Mouse (Mus musculus) liver, postnatal 0 days (tissue): Measurements from ENCODE around the gene Sema3a. TPM values are rescaled to one million over a fixed set of nuclear protein-coding genes. Genes with fewer than 3 reads are reported as not detected.

Experiments
- ATAC-seq: fragments of 200-750 bp; cut with Nextera tagmentation; 2 replicates; pipeline ENCODE4 v1.8.0; 2017; ENCODE audit warnings: mild to moderate bottlenecking, moderate library complexity
- DNase-seq: peaks from one replicate; pipeline ENCODE4 v3.0.0-alpha.2; 2016
- H3K27ac ChIP-seq: fragments of 300-500 bp; sonication (generic); 2 replicates; pipeline ENCODE4 v1.5.1; 2014; ENCODE audit warnings: antibody characterized with exemption, moderate library complexity, mild to moderate bottlenecking, low read depth
- H3K27me3 ChIP-seq: fragments of 300-500 bp; sonication (generic); 2 replicates; pipeline ENCODE4 v1.6.1; 2014; ENCODE audit warnings: low read length, control low read depth, mixed read lengths; ENCODE audit not compliant: insufficient read depth
- H3K36me3 ChIP-seq: fragments of 300-500 bp; sonication (generic); replicated peaks from 2 replicates; pipeline ENCODE4 v1.6.1; 2014; ENCODE audit warnings: mild to moderate bottlenecking, control low read depth, low read length, moderate library complexity, mixed read lengths; ENCODE audit not compliant: insufficient read depth
- H3K4me1 ChIP-seq: fragments of 300-500 bp; sonication (generic); 2 replicates; pipeline ENCODE4 v1.6.1; 2014; ENCODE audit warnings: antibody characterized with exemption, mild to moderate bottlenecking, control low read depth; ENCODE audit not compliant: insufficient read depth
- H3K4me2 ChIP-seq: fragments of 300-500 bp; sonication (generic); 2 replicates; pipeline ENCODE4 v1.6.1; 2014; ENCODE audit warnings: low read depth, mild to moderate bottlenecking, low read length, moderate library complexity, mixed read lengths
- H3K4me3 ChIP-seq: fragments of 300-500 bp; sonication (generic); 2 replicates; pipeline ENCODE4 v1.5.1; 2014; ENCODE audit warnings: low read depth, low read length
- H3K9ac ChIP-seq: fragments of 300-500 bp; sonication (generic); replicated peaks from 2 replicates; pipeline ENCODE4 v1.6.1; 2014; ENCODE audit warnings: mild to moderate bottlenecking, moderate library complexity
- H3K9me3 ChIP-seq: fragments of 300-500 bp; sonication (generic); 2 replicates; pipeline ENCODE4 v1.6.1; 2016; ENCODE audit warnings: mild to moderate bottlenecking, control low read depth, low read length, mixed read lengths
- CTCF ChIP-seq: sonication (generic); IDR thresholded peaks from 2 replicates; pipeline ENCODE4 v1.5.1; 2016; ENCODE audit warnings: antibody characterized with exemption, low read depth
- EP300 ChIP-seq: IDR thresholded peaks from 2 replicates; pipeline ENCODE4 v1.6.1; 2016; ENCODE audit warnings: antibody characterized with exemption, low read depth, mild to moderate bottlenecking
- WGBS: fragments of 180-500 bp; shearing (Covaris S2); extraction: QIAGEN DNeasy Blood & Tissue Kit; methylation state at CpG from one replicate; pipeline ENCODE4 v1.1.7; 2014; ENCODE audit not compliant: insufficient replicate concordance; 5-methylcytosine and 5-hydroxymethylcytosine counted together
- polyA plus RNA-seq: library from polyadenylated mRNA; unstranded; fragments of >200 nt; fragmentation: Nextera tagmentation; extraction: Ambion mirVana; gene quantifications from 2 replicates; pipeline ENCODE4 v1.2.1, GENCODE M21; 2015

The Sema3a gene
- polyA plus RNA-seq, 1 experiment from 2014 or later, result 0.46 TPM

GRCm38 (mm10) chr5:13405432-13405831, 280.2 kb downstream of the Sema3a start:
- Histone ChIP-seq H3K9ac (no peak overlapping the region), H3K4me1 (no peaks in the 10 kb centered on the region), H3K27me3 (no peaks in the 10 kb centered on the region), H3K4me3 (no peak overlapping the region), H3K36me3 (no peaks in the 10 kb centered on the region), H3K4me2 (no peak overlapping the region), H3K9me3 (no peaks in the 10 kb centered on the region), H3K27ac (no peak overlapping the region)
- 36% methylated on average over 1 of the region's 1 CpGs for WGBS
- ATAC-seq (no peak), DNase-seq (no peak)
- TF ChIP-seq CTCF (peak; percentile 37), EP300 (no peak)

- Histone ChIP-seq H3K9ac (no peak overlapping the region), H3K27ac (no peak overlapping the region), H3K9me3 (no peaks in the 10 kb centered on the region), H3K4me2 (no peak overlapping the region), H3K36me3 (no peaks in the 10 kb centered on the region), H3K4me1 (no peaks in the 10 kb centered on the region), H3K27me3 (no peaks in the 10 kb centered on the region), H3K4me3 (no peak overlapping the region)
- 56% methylated on average over 2 of the region's 2 CpGs for WGBS
- no peak for DNase-seq
- ATAC-seq, result no peak
- TF ChIP-seq CTCF (no peak), EP300 (no peak)
Observed at GRCm38 (mm10) chr5:13406131-13406530, 280.9 kb downstream of the Sema3a start.

GRCm38 (mm10) chr5:13411920-13412319, 286.7 kb downstream of the Sema3a start:
- 63% methylated on average over 2 of the region's 2 CpGs for WGBS

GRCm38 (mm10) chr5:13413915-13414525, 288.8 kb downstream of the Sema3a start:
- H3K4me3 ChIP-seq, result no peak overlapping the region
- no peaks in the 10 kb centered on the region for H3K36me3 ChIP-seq
- H3K27ac ChIP-seq, result no peak overlapping the region
- no peak for TF ChIP-seq EP300
- TF ChIP-seq CTCF, result no peak
- no peak overlapping the region for H3K4me2 ChIP-seq
- no peaks in the 10 kb centered on the region for H3K4me1 ChIP-seq
- no peak overlapping the region for H3K9ac ChIP-seq
- ATAC-seq (no peak), DNase-seq (no peak)
- no peaks in the 10 kb centered on the region for H3K27me3 ChIP-seq
- no peaks in the 10 kb centered on the region for H3K9me3 ChIP-seq
- 67% methylated on average over 2 of the region's 2 CpGs for WGBS

More at GRCm38 (mm10) chr5:13411920-13412319, 286.7 kb downstream of the Sema3a start:
- Histone ChIP-seq H3K27ac (no peak overlapping the region), H3K9ac (no peak overlapping the region), H3K4me3 (no peak overlapping the region), H3K4me2 (no peak overlapping the region), H3K27me3 (no peaks in the 10 kb centered on the region), H3K4me1 (no peaks in the 10 kb centered on the region), H3K9me3 (no peaks in the 10 kb centered on the region), H3K36me3 (no peaks in the 10 kb centered on the region)
- DNase-seq (no peak), ATAC-seq (no peak)
- no peak for TF ChIP-seq CTCF
- TF ChIP-seq EP300, result no peak

GRCm38 (mm10) chr5:13416960-13417710, 291.9 kb downstream of the Sema3a start:
- Histone ChIP-seq H3K4me2 (no peak overlapping the region), H3K27me3 (no peaks in the 10 kb centered on the region), H3K27ac (no peak overlapping the region), H3K9me3 (no peaks in the 10 kb centered on the region), H3K36me3 (no peaks in the 10 kb centered on the region), H3K9ac (no peak overlapping the region), H3K4me3 (no peak overlapping the region), H3K4me1 (no peaks in the 10 kb centered on the region)
- TF ChIP-seq EP300 (no peak), CTCF (no peak)
- WGBS, result 70% methylated on average over 3 of the region's 3 CpGs
- no peak for ATAC-seq
- DNase-seq, result no peak

GRCm38 (mm10) chr5:13421276-13421925, 296.2 kb downstream of the Sema3a start:
- Histone ChIP-seq H3K4me3 (no peak overlapping the region), H3K36me3 (no peaks in the 10 kb centered on the region), H3K27me3 (no peaks in the 10 kb centered on the region), H3K9me3 (no peaks in the 10 kb centered on the region), H3K4me1 (no peaks in the 10 kb centered on the region), H3K9ac (no peak overlapping the region), H3K27ac (no peak overlapping the region), H3K4me2 (no peak overlapping the region)
- TF ChIP-seq EP300 (no peak), CTCF (no peak)
- 67% methylated on average over 5 of the region's 5 CpGs for WGBS
- DNase-seq, result no peak
- ATAC-seq, result no peak
